Mouse (Mus musculus) liver, embryonic 12.5 days (tissue): ENCODE data around the gene Sncg. TPM values are rescaled to one million over a fixed set of nuclear protein-coding genes. Genes with fewer than 3 reads are reported as not detected.
A peak's percentile ranks its signal among the peaks of the same experiment; 100 is the strongest.

ENCODE experiments used
- ATAC-seq: fragments of 200-750 bp; cut with Nextera tagmentation; 2 replicates; pipeline ENCODE4 v1.8.0; 2017; ENCODE audit warnings: moderate number of reproducible peaks, mild to moderate bottlenecking, moderate library complexity
- H3K27ac ChIP-seq: fragments of 300-500 bp; sonication (generic); 2 replicates; pipeline ENCODE4 v1.5.1; 2016; ENCODE audit warnings: mild to moderate bottlenecking
- H3K27me3 ChIP-seq: fragments of 300-500 bp; sonication (generic); replicated peaks from 2 replicates; pipeline ENCODE4 v1.6.1; 2016; ENCODE audit warnings: mild to moderate bottlenecking, moderate library complexity
- H3K36me3 ChIP-seq: fragments of 300-500 bp; sonication (generic); 2 replicates; pipeline ENCODE4 v1.6.1; 2016; ENCODE audit warnings: mild to moderate bottlenecking, moderate library complexity
- H3K4me1 ChIP-seq: fragments of 300-500 bp; sonication (generic); 2 replicates; pipeline ENCODE4 v1.6.1; 2016
- H3K4me2 ChIP-seq: fragments of 300-500 bp; sonication (generic); 2 replicates; pipeline ENCODE4 v1.6.1; 2016; ENCODE audit warnings: mild to moderate bottlenecking, moderate library complexity
- H3K4me3 ChIP-seq: fragments of 300-500 bp; sonication (generic); 2 replicates; pipeline ENCODE4 v1.5.1; 2016; ENCODE audit warnings: mild to moderate bottlenecking, moderate library complexity
- H3K9ac ChIP-seq: fragments of 300-500 bp; sonication (generic); 2 replicates; pipeline ENCODE4 v1.6.1; 2016; ENCODE audit warnings: mild to moderate bottlenecking, moderate library complexity
- H3K9me3 ChIP-seq: fragments of 300-500 bp; sonication (generic); replicated peaks from 2 replicates; pipeline ENCODE4 v1.6.1; 2016; ENCODE audit warnings: mild to moderate bottlenecking, moderate library complexity
- WGBS: fragments of 180-500 bp; shearing (Covaris S2); methylation state at CpG from one replicate; pipeline ENCODE4 v1.1.7; 2016; ENCODE audit not compliant: insufficient replicate concordance; 5-methylcytosine and 5-hydroxymethylcytosine counted together
- polyA plus RNA-seq: library from polyadenylated mRNA; unstranded; fragments of >200 nt; fragmentation: Nextera tagmentation; extraction: Ambion mirVana; gene quantifications from 2 replicates; pipeline ENCODE4 v1.2.1, GENCODE M21; 2016

Gene Sncg
- polyA plus RNA-seq, 1 experiment from 2014 or later, result 0.49 TPM

- H3K9me3 ChIP-seq, result no peaks in the 10 kb centered on the region
- H3K4me3 ChIP-seq, result no peak overlapping the region
- no peak overlapping the region for H3K27ac ChIP-seq
- no peak for ATAC-seq
- no peaks in the 10 kb centered on the region for H3K4me1 ChIP-seq
- no peak overlapping the region for H3K9ac ChIP-seq
- 74% methylated on average over 5 of the region's 5 CpGs for WGBS
- 0 out of 2 replicates have a peak, but pooled peaks cover 4% of the 10 kb centered on the region for H3K36me3 ChIP-seq
- no peaks in the 10 kb centered on the region for H3K27me3 ChIP-seq
- H3K4me2 ChIP-seq, result no peak overlapping the region
Measured at GRCm38 (mm10) chr14:34397871-34398270, 23.3 kb upstream of the Sncg start.

- 60% methylated on average over 4 of the region's 4 CpGs for WGBS
- Histone ChIP-seq H3K4me3 (no peak overlapping the region), H3K36me3 (no peaks in the 10 kb centered on the region), H3K9me3 (0 out of 2 replicates have a peak, but pooled peaks cover 3% of the 10 kb centered on the region), H3K27me3 (no peaks in the 10 kb centered on the region), H3K27ac (no peak overlapping the region), H3K9ac (no peak overlapping the region), H3K4me2 (no peak overlapping the region), H3K4me1 (no peaks in the 10 kb centered on the region)
- no peak for ATAC-seq
Measured at GRCm38 (mm10) chr14:34393295-34393694, 18.7 kb upstream of the Sncg start.

GRCm38 (mm10) chr14:34382921-34383704 lies 8.5 kb upstream of the Sncg start:
- Histone ChIP-seq H3K4me2 (no peak overlapping the region), H3K9me3 (no peaks in the 10 kb centered on the region), H3K27me3 (no peaks in the 10 kb centered on the region), H3K4me1 (no peaks in the 10 kb centered on the region), H3K9ac (no peak overlapping the region), H3K36me3 (no peaks in the 10 kb centered on the region), H3K27ac (no peak overlapping the region), H3K4me3 (no peak overlapping the region)
- 76% methylated on average over 9 of the region's 9 CpGs for WGBS
- ATAC-seq, result no peak

DNA sequence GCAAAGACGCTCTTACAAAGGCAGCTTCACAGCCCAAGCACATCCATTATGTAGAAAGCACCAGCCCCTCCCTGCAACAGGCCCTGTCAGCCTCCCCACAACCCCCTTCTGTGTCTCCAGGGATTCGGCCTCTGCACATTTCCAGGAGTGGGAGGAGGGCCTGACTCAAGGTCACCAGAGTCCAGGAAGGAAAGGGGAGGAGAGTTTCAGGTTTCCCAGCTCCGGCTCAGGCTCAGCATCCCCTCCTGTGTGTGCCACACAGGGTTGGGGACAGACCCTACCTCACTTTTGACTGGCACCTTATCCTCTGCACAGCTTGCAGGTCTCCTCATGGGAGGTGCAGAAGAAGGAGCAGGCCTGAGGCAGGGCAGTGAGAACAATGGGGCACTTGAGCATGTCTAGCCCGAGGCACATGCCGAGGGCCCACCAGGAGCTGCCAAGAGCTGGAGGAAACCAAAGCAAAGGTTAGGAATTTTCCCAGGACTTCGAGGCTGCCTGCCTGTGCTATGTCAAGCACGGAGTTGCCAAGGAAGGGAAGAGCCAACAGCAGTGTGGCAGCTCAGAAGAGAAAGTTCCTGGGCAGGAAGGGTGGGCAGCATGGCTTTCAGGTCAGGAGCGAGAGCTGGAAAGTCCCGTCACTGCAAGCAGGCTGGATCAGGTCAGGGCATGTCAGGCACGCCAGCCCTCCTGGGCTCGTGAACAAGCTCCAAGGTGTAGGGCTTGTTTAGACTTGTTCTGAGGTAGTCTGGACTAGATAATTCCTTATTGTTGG lies 4.2 kb upstream of the Sncg start:
- no peak for ATAC-seq
- H3K27me3 ChIP-seq, result no peaks in the 10 kb centered on the region
- no peak overlapping the region for H3K4me2 ChIP-seq
- WGBS, result 59% methylated on average over 11 of the region's 11 CpGs
- H3K27ac ChIP-seq, result no peak overlapping the region
- H3K9ac ChIP-seq, result no peak overlapping the region
- no peak overlapping the region for H3K4me3 ChIP-seq
- no peaks in the 10 kb centered on the region for H3K36me3 ChIP-seq
- H3K9me3 ChIP-seq, result no peaks in the 10 kb centered on the region
- 0 out of 2 replicates have a peak, but pooled peaks cover 5% of the 10 kb centered on the region for H3K4me1 ChIP-seq

DNA sequence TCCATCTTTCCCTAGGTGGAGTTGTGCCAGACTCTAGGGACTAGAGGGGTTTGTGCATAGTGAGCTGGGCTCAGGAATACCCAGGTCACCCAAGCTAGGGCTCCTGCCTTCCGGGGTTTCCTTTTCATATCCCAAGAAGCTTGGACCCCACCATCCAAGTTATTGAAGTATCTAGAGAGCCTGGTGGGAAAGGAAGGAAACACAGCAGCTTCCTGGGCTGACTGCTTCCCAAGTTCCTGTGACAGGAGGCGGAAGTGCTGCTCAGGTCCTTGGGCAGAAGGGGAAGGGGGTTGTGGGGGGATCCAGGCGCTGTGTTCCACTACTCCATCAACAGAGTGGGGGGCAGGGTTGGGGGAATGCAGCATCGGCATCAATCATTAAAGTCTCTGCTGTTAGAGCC lies 2.5 kb upstream of the Sncg start:
- no peak overlapping the region for H3K9ac ChIP-seq
- no peaks in the 10 kb centered on the region for H3K36me3 ChIP-seq
- WGBS, result 51% methylated on average over 4 of the region's 4 CpGs
- peak overlapping the region; percentile 15; the same call in 1 of the 2 replicates for H3K4me2 ChIP-seq
- H3K9me3 ChIP-seq, result no peaks in the 10 kb centered on the region
- no peak overlapping the region for H3K4me3 ChIP-seq
- ATAC-seq, result no peak
- no peaks in the 10 kb centered on the region for H3K27me3 ChIP-seq
- no peak overlapping the region for H3K27ac ChIP-seq
- H3K4me1 ChIP-seq, result 0 out of 2 replicates have a peak, but pooled peaks cover 5% of the 10 kb centered on the region

- WGBS, result 68% methylated on average over 5 of the region's 5 CpGs
- H3K36me3 ChIP-seq, result no peaks in the 10 kb centered on the region
- H3K4me2 ChIP-seq, result peak overlapping the region; percentile 4; the same call in 1 of the 2 replicates
- ATAC-seq, result no peak
- H3K4me3 ChIP-seq, result no peak overlapping the region
- H3K9me3 ChIP-seq, result no peaks in the 10 kb centered on the region
- H3K27me3 ChIP-seq, result no peaks in the 10 kb centered on the region
- H3K27ac ChIP-seq, result no peak overlapping the region
- no peak overlapping the region for H3K9ac ChIP-seq
- H3K4me1 ChIP-seq, result 0 out of 2 replicates have a peak, but pooled peaks cover 5% of the 10 kb centered on the region
Measured at GRCm38 (mm10) chr14:34375941-34376340, 1.4 kb upstream of the Sncg start.

GRCm38 (mm10) chr14:34375415-34375904 lies 871 bp upstream of the Sncg start, which contains the start of gene Mmrn2:
Gene Mmrn2 (plus strand): TSS chr14:34375465.
- Histone ChIP-seq H3K36me3 (no peaks in the 10 kb centered on the region), H3K9me3 (no peaks in the 10 kb centered on the region), H3K4me1 (0 out of 2 replicates have a peak, but pooled peaks cover 5% of the 10 kb centered on the region), H3K27me3 (no peaks in the 10 kb centered on the region), H3K4me3 (no peak within 1 kb of the TSS), H3K4me2 (peak within 1 kb of the TSS; percentile 4; the same call in 1 of the 2 replicates), H3K9ac (no peak within 1 kb of the TSS), H3K27ac (no peak within 1 kb of the TSS)
- WGBS, result 39% methylated on average over 13 of the region's 13 CpGs
- no peak for ATAC-seq

- WGBS, result 68% methylated on average over 6 of the region's 6 CpGs
- no peak for ATAC-seq
- H3K9ac ChIP-seq, result no peak overlapping the region
Measured at GRCm38 (mm10) chr14:34373581-34373980, 1.0 kb downstream of the Sncg start.

DNA sequence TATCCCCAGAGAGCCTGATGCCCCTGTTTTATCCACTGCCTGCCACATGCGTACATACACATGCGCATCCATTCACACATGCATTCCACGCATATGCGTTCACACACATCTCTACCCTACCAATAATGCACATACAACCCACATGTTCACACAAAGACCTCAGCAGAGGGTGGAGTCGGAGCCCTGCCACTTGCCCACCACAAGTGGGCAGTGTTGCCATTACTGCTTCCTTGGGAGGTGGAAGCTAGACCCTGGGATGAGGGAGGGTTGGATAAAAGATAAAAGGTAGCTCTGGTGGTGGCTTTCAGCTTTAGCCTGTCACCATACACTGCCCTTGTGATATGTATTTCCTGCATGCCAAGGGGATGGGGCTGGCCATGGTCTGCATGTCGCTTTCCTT lies 1.9 kb downstream of the Sncg start:
- H3K4me3 ChIP-seq, result no peak overlapping the region
- no peak overlapping the region for H3K9ac ChIP-seq
- H3K9me3 ChIP-seq, result no peaks in the 10 kb centered on the region
- no peak for ATAC-seq
- H3K36me3 ChIP-seq, result no peaks in the 10 kb centered on the region
- H3K27ac ChIP-seq, result no peak overlapping the region
- no peak overlapping the region for H3K4me2 ChIP-seq
- 0 out of 2 replicates have a peak, but pooled peaks cover 5% of the 10 kb centered on the region for H3K4me1 ChIP-seq
- 75% methylated on average over 6 of the region's 6 CpGs for WGBS
- H3K27me3 ChIP-seq, result no peaks in the 10 kb centered on the region

More at GRCm38 (mm10) chr14:34373581-34373980, 1.0 kb downstream of the Sncg start:
- Histone ChIP-seq H3K36me3 (no peaks in the 10 kb centered on the region), H3K27me3 (no peaks in the 10 kb centered on the region), H3K4me2 (no peak overlapping the region), H3K4me3 (no peak overlapping the region), H3K9me3 (no peaks in the 10 kb centered on the region), H3K4me1 (0 out of 2 replicates have a peak, but pooled peaks cover 5% of the 10 kb centered on the region), H3K27ac (no peak overlapping the region)

DNA sequence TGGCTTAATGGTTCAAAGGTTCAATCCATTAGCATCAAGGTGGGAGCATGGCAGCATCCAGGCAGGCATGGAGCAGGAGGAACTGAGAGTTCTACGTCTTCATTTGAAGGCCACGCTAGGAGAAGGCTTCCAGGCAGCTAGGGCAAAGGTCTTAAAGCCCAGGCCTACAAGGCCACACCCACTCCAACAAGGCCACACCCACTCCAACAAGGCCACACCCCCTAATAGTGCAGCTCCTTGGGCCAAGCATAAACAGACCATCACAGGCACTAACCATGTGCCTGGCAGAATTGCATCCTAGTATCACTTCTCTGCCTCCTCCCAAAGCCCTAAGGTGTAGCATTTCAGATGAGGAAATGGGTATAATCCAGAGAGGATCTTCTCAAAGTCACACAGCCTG lies 2.8 kb downstream of the Sncg start:
- no peaks in the 10 kb centered on the region for H3K9me3 ChIP-seq
- no peak overlapping the region for H3K9ac ChIP-seq
- 0 out of 2 replicates have a peak, but pooled peaks cover 5% of the 10 kb centered on the region for H3K4me1 ChIP-seq
- no peaks in the 10 kb centered on the region for H3K36me3 ChIP-seq
- no peak overlapping the region for H3K4me3 ChIP-seq
- H3K27me3 ChIP-seq, result no peaks in the 10 kb centered on the region
- H3K4me2 ChIP-seq, result no peak overlapping the region
- H3K27ac ChIP-seq, result no peak overlapping the region
- ATAC-seq, result peak; percentile 30; the same call in 1 of the 2 replicates
- 61% methylated on average over 2 of the region's 2 CpGs for WGBS

- no peak for ATAC-seq
- no peak overlapping the region for H3K4me2 ChIP-seq
- WGBS, result 65% methylated on average over 3 of the region's 3 CpGs
- H3K27ac ChIP-seq, result no peak overlapping the region
- H3K9me3 ChIP-seq, result no peaks in the 10 kb centered on the region
- no peak overlapping the region for H3K9ac ChIP-seq
- H3K4me3 ChIP-seq, result no peak overlapping the region
- H3K4me1 ChIP-seq, result 0 out of 2 replicates have a peak, but pooled peaks cover 5% of the 10 kb centered on the region
- no peaks in the 10 kb centered on the region for H3K27me3 ChIP-seq
- H3K36me3 ChIP-seq, result no peaks in the 10 kb centered on the region
Measured at GRCm38 (mm10) chr14:34370921-34371320, 3.7 kb downstream of the Sncg start.

DNA sequence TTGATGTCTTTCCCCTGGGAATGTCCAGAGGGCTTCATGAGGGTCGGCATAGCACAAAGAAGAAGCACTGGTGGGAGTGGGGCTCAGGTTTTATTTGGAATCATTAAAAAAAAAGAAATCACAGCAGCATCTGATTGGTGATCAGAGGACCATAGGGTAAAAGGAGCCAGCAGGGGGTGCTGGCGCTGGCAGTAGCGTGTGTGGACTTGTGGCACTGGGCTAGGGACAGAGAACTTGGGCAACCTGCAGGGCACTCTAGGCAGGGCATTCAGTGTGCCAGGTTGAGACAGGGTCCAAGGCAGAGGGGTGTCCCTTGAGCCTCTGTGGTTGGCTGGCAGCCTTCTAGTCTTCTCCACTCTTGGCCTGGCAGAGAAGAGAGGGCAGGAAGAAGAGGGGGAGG lies 4.4 kb downstream of the Sncg start:
- WGBS, result 40% methylated on average over 3 of the region's 3 CpGs
- no peak overlapping the region for H3K9ac ChIP-seq
- H3K9me3 ChIP-seq, result 0 out of 2 replicates have a peak, but pooled peaks cover 4% of the 10 kb centered on the region

More for the DNA sequence above, 4.4 kb downstream of the Sncg start:
- H3K27me3 ChIP-seq, result no peaks in the 10 kb centered on the region
- 0 out of 2 replicates have a peak, but pooled peaks cover 5% of the 10 kb centered on the region for H3K4me1 ChIP-seq
- no peaks in the 10 kb centered on the region for H3K36me3 ChIP-seq
- no peak for ATAC-seq
- no peak overlapping the region for H3K27ac ChIP-seq
- H3K4me3 ChIP-seq, result no peak overlapping the region
- H3K4me2 ChIP-seq, result no peak overlapping the region
